Mouse (Mus musculus) mouse embryonic stem cell (cell line): ENCODE results near the gene Mrm3.
"Not testable (repeated sequence)": the region's sequence is repeated elsewhere in the genome, so short reads cannot be mapped to it uniquely, and the experiment has no call there.

ENCODE experiments used
- in situ Hi-C, 2 experiments: fragments of 300-500 bp; cut with MboI; formaldehyde crosslinking; loops; 1 replicate in 1 of 2; 3 replicates in 1 of 2; pipeline ENCODE4 v1.14.3; 2019 to 2020; ENCODE audit warnings: low sequenced_read_pairs in 2 of 2, low pct_unique_long_range_greater_than_20kb in 1 of 2, mixed read lengths in 1 of 2; ENCODE audit not compliant: unreplicated experiment in 1 of 2

Gene Mrm3

DNA sequence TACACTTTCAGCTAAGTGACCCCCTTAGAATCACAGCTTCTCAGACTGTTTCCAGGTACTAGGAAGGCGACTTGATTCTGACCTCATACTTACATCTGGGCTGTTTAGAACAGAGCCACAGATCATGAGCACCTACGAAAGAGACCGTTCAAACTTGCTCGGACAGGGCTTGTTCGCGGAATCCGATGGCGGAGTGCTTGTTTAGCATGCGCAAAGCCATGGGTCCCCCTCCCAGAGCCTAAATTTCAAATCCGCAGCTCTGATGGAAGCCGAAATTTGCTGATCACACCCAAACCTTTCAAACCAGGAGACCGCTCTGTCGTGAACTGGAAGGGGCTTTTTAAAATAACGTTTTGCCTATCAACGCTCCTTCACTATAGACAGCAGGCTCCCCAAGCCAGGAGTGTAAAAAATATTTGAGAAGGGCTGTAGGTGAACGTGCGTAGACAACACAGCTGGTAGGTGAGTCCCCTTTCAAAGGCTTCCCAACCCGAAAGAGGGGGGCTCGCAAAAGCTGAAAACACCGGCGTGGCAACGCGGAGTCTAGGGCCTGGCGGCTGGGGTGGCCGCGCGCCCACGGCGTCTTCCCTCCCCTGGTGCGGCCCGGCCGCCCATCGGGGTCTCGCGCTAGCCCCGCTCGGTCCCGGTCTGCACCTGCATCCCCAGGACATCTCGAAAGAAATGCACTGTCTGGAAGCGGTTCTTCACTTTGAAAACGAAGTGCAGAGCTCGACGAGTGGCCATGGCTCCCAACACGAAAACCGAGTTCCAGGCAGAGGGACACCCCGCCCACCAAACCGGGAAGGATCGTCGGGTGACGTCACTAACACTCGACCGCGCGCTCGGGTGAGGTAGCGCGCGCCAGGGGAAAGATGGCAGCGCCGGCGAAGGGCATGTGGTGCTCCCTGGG is at the start of gene Mrm3, which contains the start of gene Glod4:
Mrm3 (plus strand) TSS at position 815 of the 910 bp plus-strand sequence.
Glod4 (minus strand) TSS at position 825 of the 910 bp plus-strand sequence.
- in situ Hi-C loops: no loop called here

GRCm38 (mm10) chr11:76196275-76196976 is 47.1 kb upstream of the Mrm3 start:
- in situ Hi-C loops: no loop called here

- in situ Hi-C loops: no loop called here
Measured at GRCm38 (mm10) chr11:76196977-76197469, 46.5 kb upstream of the Mrm3 start.

DNA sequence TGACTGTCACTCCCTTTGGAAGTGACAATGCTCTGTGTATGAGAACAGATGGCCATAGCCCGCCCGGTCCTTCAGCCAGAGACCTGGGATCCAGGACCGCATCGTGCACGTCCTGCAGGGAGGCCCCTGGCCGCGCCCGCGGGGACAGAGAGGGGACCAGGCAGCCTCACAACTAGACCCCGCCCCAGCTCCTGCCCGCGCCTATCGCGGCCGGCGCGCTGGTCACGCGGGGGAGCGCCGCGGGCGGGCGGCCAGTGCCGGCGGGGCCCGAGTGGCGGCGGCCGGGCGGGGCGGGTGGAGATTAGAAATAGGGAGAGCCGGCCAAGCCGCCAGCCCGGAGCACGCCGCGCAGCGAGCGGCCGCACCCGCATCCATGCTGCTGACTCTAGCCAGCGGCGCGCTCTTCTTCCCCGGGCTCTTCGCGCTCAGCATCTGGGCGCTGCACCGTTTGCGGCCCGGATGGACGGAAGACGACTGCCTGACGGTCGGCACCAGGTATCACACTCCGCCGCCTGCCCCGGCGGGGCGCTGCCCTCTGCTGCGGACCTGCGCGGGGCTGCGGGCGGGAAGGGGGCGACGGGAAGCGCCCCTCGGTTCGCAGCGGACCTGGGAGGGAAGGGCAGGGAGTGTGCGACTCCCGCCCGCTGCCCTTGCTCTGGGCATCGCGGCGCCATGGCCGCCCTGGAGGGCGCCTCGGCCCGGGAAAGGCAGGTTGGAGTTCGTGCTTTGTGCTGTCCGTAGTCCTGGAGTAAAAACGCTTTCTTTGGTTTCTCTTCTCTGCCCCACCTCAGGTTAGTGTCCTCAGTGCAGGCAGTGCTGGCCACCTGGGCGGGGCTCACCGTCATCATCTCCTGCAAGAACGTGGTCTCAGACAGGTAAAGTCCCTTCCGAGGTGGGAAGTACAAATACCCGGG is 41.5 kb upstream of the Mrm3 start:
- in situ Hi-C loops: no loop called here

- in situ Hi-C loops: no loop called here
Measured at GRCm38 (mm10) chr11:76206793-76207192, 36.7 kb upstream of the Mrm3 start.

- in situ Hi-C loops: no loop called here
Measured at GRCm38 (mm10) chr11:76210228-76210985, 33.1 kb upstream of the Mrm3 start.

DNA sequence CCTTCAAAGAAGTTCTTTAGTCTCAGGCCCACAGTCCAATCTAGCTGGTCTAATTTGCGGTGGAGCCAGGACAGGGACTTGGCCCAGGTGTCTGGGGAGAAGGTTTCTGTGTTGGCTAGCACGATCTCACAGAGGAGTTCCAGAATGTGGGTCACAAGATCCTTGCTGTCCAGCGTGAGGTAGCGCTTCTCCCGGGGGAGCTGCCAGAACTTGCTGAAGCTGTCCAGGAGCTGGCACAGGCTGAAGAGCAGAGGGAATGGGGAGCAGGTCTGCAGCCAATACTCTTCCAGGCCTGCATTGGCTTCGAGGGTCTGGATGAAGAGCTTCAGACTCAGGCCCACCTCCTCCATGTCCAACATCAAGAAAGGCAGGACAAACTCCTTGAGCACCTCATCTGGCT is 31.9 kb upstream of the Mrm3 start:
- in situ Hi-C loops: not testable (repeated sequence)

- in situ Hi-C loops: no loop called here
Measured at GRCm38 (mm10) chr11:76213841-76214240, 29.7 kb upstream of the Mrm3 start.

DNA sequence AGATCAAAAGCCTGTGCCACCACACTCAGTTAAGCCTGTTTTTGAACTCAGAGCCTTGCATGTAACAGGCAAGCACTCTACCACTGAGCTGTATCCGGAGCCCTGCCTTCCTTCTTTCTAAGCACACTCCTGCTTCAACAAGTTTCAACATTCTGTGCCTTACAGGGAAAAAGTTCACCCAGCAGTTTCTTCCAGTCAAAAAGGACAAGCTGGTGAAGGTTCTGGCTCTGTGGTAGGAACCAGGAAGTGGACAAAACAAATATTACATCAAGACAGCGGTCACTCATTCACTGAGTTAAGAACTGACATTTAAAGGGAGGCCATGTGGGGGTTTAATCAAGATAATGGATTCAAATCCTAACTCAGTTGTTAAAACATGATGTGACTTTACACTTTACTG is 28.5 kb upstream of the Mrm3 start:
- in situ Hi-C loops: no loop called here

DNA sequence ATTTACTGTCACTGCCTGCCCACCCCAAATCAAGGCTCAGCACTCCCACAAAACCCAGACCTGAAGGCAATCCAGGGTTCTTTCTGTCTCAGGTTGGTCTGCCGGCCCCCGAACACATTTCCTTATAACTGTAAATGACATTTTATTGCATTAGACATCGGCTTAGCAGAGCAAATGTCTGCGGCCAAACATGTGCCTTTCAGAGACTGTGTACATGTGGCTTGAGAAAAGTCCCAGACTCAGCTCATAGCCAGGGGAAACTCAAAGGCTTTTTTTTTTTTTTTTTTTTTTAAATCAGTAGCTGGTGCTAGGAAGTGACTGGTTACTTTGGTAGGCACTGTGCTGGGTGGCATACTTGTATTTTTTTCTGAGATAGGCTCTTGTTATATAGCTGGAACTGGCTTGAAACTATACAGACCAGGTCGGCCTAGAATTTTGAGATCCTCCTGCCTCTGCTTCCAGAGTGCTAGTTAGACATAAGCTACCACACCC is 27.4 kb upstream of the Mrm3 start:
- in situ Hi-C loops: no loop called here

DNA sequence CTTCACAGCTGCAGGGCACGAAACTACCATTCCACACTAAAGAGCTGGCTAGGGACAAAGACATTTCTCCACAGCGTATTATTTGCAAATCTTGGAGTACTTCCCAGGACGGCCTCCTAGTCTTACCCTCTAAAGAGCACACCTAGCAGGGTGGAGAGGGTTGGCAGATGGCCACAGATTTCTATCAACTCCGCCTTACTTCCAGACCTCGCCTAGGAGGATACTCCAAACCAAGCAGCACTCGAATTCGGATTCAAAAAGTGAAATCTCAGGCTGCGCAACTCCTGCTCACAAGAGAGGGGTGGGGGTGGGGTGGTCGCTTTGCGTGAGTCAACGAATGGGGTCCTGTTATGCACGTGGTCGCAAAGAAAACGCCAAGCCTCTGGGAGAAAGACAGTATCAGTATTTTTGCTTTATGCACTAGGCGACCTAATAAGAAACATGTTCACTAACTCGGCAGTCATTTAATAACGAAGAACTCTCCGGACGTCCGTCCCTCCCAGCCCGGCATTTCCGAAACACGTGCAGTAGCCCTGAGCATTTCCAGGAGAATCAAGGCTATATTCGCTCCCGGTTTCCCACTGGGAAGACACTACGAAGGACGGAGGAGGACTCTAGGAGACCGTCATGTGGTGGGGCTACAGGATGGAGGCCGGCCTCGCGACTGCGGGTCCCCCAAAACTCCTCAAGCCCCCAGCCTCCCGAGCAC is 26.7 kb upstream of the Mrm3 start:
- in situ Hi-C loops: no loop called here

DNA sequence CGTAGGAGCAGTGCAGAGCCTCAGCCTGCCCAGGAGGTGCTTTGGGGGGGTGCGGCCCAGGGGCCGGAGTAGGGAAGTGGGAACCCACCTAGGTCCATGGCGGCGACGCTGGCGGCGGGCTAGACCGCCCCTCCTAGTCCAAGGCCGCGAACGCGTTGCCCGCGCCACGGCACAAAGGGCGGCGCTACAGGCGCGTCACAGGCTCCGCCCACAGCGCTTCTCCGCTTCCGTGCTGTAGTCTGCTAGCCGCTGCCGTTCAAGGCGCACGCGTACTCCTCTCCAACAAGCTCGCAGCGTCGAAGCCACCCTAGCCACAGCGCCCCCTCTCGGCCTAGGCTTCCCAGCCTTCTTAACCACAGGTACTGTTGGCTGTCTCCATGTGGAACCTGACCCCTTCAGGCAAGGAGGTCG is 26.1 kb upstream of the Mrm3 start, which contains the start of the genes Dbil5 and Gemin4:
Dbil5 (plus strand) TSS at position 219 of the 411 bp plus-strand sequence.
Gemin4 (minus strand) TSS at position 275 of the 411 bp plus-strand sequence.
- in situ Hi-C loops: no loop called here

- in situ Hi-C loops: no loop called here
Measured at GRCm38 (mm10) chr11:76224631-76225030, 18.9 kb upstream of the Mrm3 start.

- in situ Hi-C loops: no loop called here
Measured at GRCm38 (mm10) chr11:76225051-76225450, 18.5 kb upstream of the Mrm3 start.

DNA sequence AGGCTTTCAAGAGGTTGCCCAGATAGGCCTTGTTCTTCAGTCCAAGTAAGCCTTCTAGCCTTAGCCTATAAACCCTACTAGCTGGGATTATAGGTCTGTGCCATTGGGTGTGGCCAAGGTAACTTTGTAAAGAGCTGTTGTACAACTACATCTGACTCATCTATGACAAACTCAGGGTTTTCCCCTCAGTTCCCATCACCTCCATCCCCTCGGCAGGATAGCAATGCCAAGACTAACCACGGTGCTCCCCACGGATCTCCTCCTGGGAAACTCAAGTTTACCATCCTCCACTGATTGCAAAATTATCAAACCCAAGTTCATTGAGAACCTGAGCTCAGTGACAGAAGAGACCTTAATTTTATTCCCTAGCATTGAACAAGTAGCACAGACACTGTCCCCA is 7.4 kb upstream of the Mrm3 start:
- in situ Hi-C loops: no loop called here

- in situ Hi-C loops: no loop called here
Measured at GRCm38 (mm10) chr11:76239750-76240149, 3.8 kb upstream of the Mrm3 start.
